Mouse (Mus musculus): ENCODE measurements at regions not wholly inside any gene's neighbourhood (a gene's known extent, or its start where the extent isn't known, plus 50 kb on each side); places are given as distances from the start of the nearest gene placed in this dataset.

DNA sequence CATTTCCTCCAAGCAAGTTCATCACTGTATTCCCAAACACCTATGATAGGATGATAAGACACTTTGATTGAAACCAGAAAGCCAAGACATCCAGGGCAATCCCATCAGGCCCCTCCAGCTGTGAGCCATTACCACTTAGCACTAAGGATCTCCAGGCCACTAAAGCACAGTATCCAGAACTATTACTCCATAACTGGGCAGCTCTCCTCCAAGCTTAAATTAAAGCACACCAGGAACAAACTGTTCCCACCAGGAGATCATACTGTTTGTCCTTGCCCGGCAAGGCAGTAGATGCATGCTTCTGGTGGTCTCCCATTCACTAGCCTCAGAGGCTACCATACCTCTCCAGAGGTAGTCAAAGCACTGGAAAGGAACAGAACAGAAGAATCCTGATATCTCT lies 193.3 kb downstream of the Gm12728 start:
- no peak for TF ChIP-seq CTCF (IDR thresholded peaks at IDR 0.05; ENCODE audit: low read depth)
- no peak for TF ChIP-seq EP300 (IDR thresholded peaks at IDR 0.05; ENCODE audit: low read depth)

Data from liver, embryonic 14.5 days (tissue).